Mouse (Mus musculus) right cerebral cortex, postnatal 14 days (tissue): ENCODE measurements around the gene Ccdc71.

Source experiments
- DNase-seq: peaks from one replicate; pipeline ENCODE4 v3.0.0; 2022

Ccdc71 gene

GRCm38 (mm10) chr9:108460319-108461178, at the start of gene Ccdc71:
Gene Ccdc71, plus strand, starts transcription at chr9:108460527.
- DNase-seq: peak; percentile 89

GRCm38 (mm10) chr9:108411381-108411942, 48.9 kb upstream of the Ccdc71 start:
- peak; percentile 26 for DNase-seq

GRCm38 (mm10) chr9:108412221-108412620, 48.1 kb upstream of the Ccdc71 start:
- DNase-seq: no peak

GRCm38 (mm10) chr9:108428384-108428783, 31.9 kb upstream of the Ccdc71 start, which contains the start of gene Ccdc36:
Gene Ccdc36, minus strand, starts transcription at chr9:108428484.
- DNase-seq: no peak

GRCm38 (mm10) chr9:108431431-108432067, 28.8 kb upstream of the Ccdc71 start:
- DNase-seq: no peak

GRCm38 (mm10) chr9:108436182-108436581, 24.1 kb upstream of the Ccdc71 start, which contains the start of gene BC048562:
Gene BC048562, plus strand, starts transcription at chr9:108436482.
- no peak for DNase-seq

GRCm38 (mm10) chr9:108439176-108439575, 21.2 kb upstream of the Ccdc71 start:
- no peak for DNase-seq

- DNase-seq: no peak
Observed at GRCm38 (mm10) chr9:108440485-108440884, 19.8 kb upstream of the Ccdc71 start.

- DNase-seq: no peak
Observed at GRCm38 (mm10) chr9:108441236-108441919, 18.9 kb upstream of the Ccdc71 start.

GRCm38 (mm10) chr9:108445125-108445524, 15.2 kb upstream of the Ccdc71 start:
- DNase-seq: no peak

GRCm38 (mm10) chr9:108449860-108450259, 10.5 kb upstream of the Ccdc71 start:
- peak; percentile 68 for DNase-seq

- peak; percentile 35 for DNase-seq
Observed at GRCm38 (mm10) chr9:108450292-108451169, 9.8 kb upstream of the Ccdc71 start.

GRCm38 (mm10) chr9:108451170-108451493, 9.2 kb upstream of the Ccdc71 start:
- no peak for DNase-seq

- no peak for DNase-seq
Observed at GRCm38 (mm10) chr9:108451519-108452160, 8.7 kb upstream of the Ccdc71 start.

GRCm38 (mm10) chr9:108452291-108452906, 7.9 kb upstream of the Ccdc71 start:
- peak; percentile 93 for DNase-seq

- DNase-seq: no peak
Observed at GRCm38 (mm10) chr9:108452911-108453310, 7.4 kb upstream of the Ccdc71 start.

- no peak for DNase-seq
Observed at GRCm38 (mm10) chr9:108453458-108453857, 6.9 kb upstream of the Ccdc71 start.

GRCm38 (mm10) chr9:108454429-108454828, 5.9 kb upstream of the Ccdc71 start:
- no peak for DNase-seq

GRCm38 (mm10) chr9:108455747-108456571, 4.4 kb upstream of the Ccdc71 start:
- DNase-seq: no peak

GRCm38 (mm10) chr9:108456953-108457352, 3.4 kb upstream of the Ccdc71 start:
- no peak for DNase-seq
